Mouse (Mus musculus) heart, postnatal 0 days (tissue): ENCODE results near the gene Entpd1.

Experiments used
- CTCF ChIP-seq: IDR thresholded peaks from 2 replicates; pipeline ENCODE4 v1.5.1; 2016; ENCODE audit warnings: antibody characterized with exemption, control low read depth, low read depth
- EP300 ChIP-seq: IDR thresholded peaks from 2 replicates; pipeline ENCODE4 v1.6.1; 2016; ENCODE audit warnings: antibody characterized with exemption, low read depth

- TF ChIP-seq CTCF = no peak
- TF ChIP-seq EP300 = no peak
These were observed 24.5 kb upstream of the Entpd1 start for GRCm38 (mm10) chr19:40587491-40588292.
